Mouse (Mus musculus): Measurements from ENCODE around the gene Scpep1. TPM values are rescaled to one million over a fixed set of nuclear protein-coding genes. Genes with fewer than 3 reads are reported as not detected.

The Scpep1 gene
- polyA plus RNA-seq, 1 experiment from 2014 or later = 202 TPM

DNA sequence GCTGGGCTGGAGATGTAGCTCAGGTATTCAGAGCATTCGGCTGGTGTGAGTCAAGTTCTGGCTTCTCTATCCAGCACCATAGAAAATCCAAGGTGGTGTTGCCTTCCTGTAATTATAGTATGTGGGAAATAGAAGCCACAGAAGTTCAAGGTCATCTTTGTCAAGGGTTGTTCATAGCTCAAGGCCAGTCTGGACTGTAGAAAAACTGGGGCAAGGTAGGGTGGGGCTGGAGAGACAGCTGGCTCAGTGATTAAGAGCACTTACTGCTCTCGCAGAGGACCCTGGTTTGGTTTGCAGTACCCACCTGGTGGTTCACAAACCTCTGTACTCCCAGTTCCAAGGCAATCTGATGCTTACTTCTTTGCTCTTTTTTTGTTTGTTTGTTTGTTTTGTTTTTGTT is 66.3 kb downstream of the Scpep1 start:
- in situ Hi-C loops (cut with MboI; ENCODE audit: low pct_unique_long_range_greater_than_20kb) = no loop called here
- no peaks in the 10 kb centered on the region for H3K27me3 ChIP-seq
- DNase-seq (ENCODE audit: low read depth, low spot score) = no peak
- no peak for ATAC-seq
- POLR2A ChIA-PET = no interaction called here
- no peak for TF ChIP-seq CTCF (IDR thresholded peaks at IDR 0.05)
- CTCF ChIA-PET = interaction anchor here (0.9 to 1.5 kb wide), 2 partner anchors 8 to 13 kb away, joined by 3 read pairs; no protein-coding TSS in a partner anchor

DNA sequence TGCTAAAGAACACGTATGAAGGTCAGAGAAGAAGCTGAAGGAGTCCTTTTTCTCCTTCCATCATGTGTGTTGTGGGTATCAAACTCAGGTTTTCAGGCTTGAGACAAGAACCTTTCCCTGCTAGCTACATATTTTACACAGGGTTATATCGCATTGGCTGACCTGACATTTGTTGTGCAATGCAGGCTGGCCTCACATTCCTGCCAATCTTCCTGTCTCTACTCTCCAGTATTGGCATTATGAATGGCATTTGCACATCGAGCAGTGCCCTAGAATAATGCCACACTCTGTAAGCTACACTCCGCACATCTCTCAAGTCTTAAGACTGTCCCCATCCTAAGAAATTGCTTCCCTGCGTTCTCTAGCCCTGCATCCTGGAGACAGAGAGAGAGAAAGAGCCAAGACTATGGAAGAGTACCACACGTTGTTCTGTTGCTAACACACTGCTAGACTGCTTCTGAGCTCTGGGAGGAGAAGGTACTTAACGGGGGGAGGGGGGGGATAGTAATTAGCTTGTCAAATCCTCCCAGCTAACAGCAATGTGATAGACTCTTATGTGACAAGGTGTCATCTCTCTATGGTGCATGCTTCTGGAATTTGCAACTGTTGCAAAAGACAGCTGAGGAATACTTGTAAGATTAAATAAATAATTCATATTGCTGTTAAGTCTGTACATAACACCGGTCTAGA is 70.7 kb downstream of the Scpep1 start:
- H3K27me3 ChIP-seq = no peaks in the 10 kb centered on the region
- no peak for ATAC-seq
- POLR2A ChIA-PET = no interaction called here
- TF ChIP-seq CTCF (IDR thresholded peaks at IDR 0.05) = no peak
- CTCF ChIA-PET = interaction anchor here (1.3 kb wide), 1 partner anchor 14 kb away, joined by 3 read pairs; no protein-coding TSS in a partner anchor
- in situ Hi-C loops (cut with MboI; ENCODE audit: low pct_unique_long_range_greater_than_20kb) = no loop called here
- no peak for DNase-seq (ENCODE audit: low read depth, low spot score)

DNA sequence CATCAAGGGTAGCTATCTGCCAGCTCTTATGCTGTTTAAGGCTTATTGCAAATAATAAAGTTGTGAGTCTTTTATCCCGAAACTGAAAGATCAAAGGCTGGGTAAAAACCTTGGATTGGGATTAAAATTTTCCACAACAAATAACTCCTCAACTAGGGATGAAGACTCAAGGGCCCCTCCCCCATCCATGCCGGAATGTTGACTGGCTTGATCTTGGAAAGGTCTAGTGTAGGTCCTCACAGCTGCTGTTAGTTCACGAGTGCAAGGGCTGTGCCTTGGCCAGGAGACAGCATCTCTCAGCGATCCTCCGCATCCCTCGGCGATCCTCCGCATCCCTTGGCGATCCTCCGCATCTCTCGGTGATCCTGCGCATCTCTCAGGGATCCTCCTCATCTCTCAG is 77.3 kb downstream of the Scpep1 start:
- H3K27me3 ChIP-seq = no peaks in the 10 kb centered on the region
- ChIA-PET CTCF (no interaction called here), POLR2A (interaction anchor here (0.6 kb wide), 1 partner anchor 26 kb away, joined by 3 read pairs; no protein-coding TSS in a partner anchor)
- DNase-seq (ENCODE audit: low read depth, low spot score) (no peak), ATAC-seq (no peak)
- in situ Hi-C loops (cut with MboI; ENCODE audit: low pct_unique_long_range_greater_than_20kb) = no loop called here
- no peak for TF ChIP-seq CTCF (IDR thresholded peaks at IDR 0.05)

Other genes starting within 250 kb of the Scpep1 start
- gene Msi2, start 237.0 kb downstream of the Scpep1 start, polyA plus RNA-seq (2021) = 72.3 TPM
- gene Akap1, start 90.9 kb downstream of the Scpep1 start, polyA plus RNA-seq (2021) = 43.3 TPM
- gene Elobl, start 11.5 kb upstream of the Scpep1 start, polyA plus RNA-seq (2021) = 1.4 TPM
- 9.7 TPM for gene Coil, start 14.8 kb upstream of the Scpep1 start, polyA plus RNA-seq (2021)
- 12.9 TPM for gene Trim25, start 43.9 kb upstream of the Scpep1 start, polyA plus RNA-seq (2021)
- gene Dgke, start 111.4 kb upstream of the Scpep1 start, polyA plus RNA-seq (2021) = 7.1 TPM
- gene Gm525, start 118.4 kb upstream of the Scpep1 start, polyA plus RNA-seq (2021) = not detected

Measured in Patski (cell line).